Mouse (Mus musculus) frontal cortex, postnatal 36 days (tissue): ENCODE measurements around the gene Fpr2.
"Not testable (repeated sequence)": the region's sequence is repeated elsewhere in the genome, so short reads cannot be mapped to it uniquely, and the experiment has no call there.

Experiments used
- DNase-seq, 2 experiments: peaks; one replicate each; pipeline ENCODE4 v3.0.0; 2022; ENCODE audit warnings: low spot score in 2 of 2

The Fpr2 gene

DNA sequence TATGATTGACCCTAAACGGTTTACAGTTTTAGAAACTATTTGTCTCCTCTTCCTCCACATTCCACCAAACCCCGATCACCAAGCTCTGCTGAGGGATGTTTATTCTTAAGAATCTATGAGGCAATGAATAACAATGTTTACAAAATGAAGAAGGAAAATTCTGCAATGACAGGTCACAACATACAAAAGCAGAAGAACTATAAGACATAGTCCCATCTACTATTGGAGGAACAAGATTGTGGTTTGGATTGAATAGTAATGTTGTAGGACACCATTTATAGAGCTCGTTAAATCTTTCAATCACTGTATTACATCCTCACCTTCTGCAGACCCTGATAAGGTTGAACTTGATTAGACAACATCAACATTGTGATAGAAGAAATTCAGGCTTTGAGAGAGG, 5.0 kb upstream of the Fpr2 start:
- no peak for DNase-seq

DNA sequence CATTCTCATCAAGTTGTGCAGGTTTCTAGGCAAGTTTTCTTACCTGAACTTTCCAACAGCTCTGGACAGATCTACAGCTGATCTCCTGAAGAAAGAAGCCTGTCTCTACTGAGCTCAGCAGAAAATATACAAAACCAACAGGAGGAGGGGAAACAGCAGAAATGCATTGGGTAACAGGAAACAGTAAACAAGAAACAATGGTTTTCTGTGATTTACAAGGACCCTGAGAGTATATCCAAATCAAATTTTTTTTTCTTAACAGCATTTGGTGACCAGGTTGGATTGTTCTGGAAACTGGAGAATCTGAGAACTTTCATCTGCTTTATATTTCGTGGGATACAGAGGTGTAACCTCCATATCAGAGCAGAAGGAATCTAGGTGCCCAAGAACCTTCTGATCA, 3.8 kb upstream of the Fpr2 start, which contains the start of gene Fpr1:
Fpr1 (minus strand) TSS at position 101 of the 400 bp plus-strand sequence.
- no peak for DNase-seq

- DNase-seq, result no peak
These were observed 2.3 kb downstream of the Fpr2 start for GRCm38 (mm10) chr17:17889732-17890425.

DNA sequence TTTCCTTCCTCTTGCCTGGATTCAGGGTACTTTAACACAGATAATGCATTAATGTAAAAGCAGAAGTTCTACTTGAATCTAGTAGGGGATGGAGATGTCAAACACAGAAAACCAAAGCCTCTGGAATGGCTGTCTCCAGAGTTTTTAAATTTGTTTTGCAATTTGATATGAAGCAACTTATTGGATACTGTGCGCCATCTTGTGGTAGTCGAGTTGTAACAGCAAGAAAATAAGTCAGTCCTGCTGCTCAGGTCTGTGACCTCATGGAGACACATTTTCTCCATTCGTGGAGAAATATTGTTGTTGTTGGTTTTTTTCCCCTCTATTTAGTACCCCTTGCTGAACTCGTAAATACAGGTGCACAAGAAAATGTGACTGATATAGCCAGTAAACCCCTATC, 8.4 kb downstream of the Fpr2 start:
- DNase-seq, result peak; percentile 3 to 35

DNA sequence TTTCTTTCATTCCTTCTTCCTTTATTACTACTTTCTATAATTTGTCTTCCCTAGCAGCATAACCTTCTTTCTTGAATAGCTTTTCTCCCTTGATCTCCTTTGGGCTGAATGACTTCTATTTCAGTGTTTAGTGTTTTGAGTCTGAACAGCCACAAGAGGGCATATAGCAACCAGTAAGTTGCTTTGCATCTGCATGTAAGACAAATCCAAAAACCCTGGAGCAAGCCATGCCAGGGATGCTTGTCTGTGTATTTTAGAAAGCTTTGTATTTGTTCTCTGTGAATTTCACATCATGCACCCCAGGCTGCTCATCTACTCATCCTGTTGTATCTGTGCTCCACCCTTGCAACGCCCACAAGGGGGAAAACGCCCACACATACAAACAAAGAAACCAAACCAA, 11.6 kb downstream of the Fpr2 start:
- DNase-seq, result peak in 1 of 2 experiments; percentile 12

DNA sequence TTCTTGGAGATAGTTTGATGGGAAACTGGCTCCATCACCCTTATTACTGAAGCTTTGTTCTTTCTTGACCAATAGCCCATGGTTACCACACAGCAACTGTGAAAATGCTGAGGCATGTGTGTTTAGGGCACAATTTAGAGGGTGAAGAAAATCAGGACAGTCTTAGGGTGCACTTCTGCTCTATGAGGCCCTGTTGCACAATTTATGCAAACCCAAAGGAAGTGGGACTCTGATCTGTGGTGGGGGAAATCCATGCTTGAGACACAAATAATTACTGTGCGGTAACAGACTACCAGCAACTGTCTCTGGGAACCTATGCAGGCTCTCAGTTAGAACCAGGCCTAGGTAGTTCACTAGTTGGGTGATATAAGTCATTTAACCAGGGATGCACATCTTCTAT, 13.1 kb downstream of the Fpr2 start:
- no peak for DNase-seq

DNA sequence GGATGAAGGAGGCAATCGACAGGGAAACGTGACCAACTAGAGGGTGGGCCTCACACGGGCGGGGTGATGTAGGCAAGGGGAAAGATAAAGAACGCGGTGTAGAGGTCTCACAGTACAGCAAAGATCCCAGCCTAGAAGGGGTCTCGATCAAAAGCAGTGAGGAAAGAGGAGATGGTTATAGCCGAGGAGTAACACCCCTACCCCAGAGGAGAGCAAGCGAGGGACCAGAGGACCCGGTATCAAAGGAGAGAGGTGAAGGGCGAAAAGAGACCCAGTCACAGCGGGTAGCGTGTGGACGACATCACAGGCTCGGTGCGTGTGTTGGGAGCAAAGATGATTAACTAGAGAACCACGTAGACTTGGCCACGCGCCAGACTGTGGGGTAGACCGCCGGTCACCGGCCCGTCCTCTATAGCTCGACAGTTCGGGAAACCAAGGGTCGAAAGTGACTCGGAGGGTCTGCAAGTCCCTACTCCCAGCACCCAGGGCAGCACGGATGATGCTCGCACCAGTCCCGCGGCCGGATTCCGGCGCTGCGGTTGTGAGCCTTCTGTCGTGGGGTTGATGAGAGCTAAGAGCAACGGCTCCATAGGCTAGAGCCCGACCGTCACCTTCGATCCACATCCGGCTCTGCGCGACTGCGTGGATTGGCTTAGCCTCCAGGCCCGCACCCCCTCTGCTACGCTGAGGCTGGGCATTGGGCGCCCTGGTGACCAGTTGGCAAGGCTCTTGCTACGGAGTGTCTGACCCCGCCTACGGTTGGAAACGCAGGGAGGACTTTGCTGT, 22.2 kb downstream of the Fpr2 start:
- peak; percentile 75 to 87 for DNase-seq

DNA sequence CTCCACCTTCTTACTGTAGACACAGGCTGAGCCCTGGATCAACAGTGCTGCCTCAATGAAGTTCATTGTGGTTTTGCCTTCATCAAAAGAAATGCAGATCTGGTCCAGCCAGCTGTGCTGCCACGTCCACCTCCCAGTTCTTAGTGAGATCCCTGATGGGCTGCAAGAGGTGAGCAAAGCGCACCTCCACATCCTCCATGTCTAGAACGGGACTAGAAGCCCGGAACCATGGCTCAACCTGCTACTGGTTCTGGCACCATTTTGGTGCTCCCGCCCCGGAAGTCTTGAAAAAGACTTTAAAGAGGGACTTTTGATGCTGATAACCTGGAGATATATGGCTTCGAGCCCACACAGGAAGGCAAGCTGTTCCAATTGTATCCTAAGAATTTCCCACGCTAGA, 25.0 kb downstream of the Fpr2 start:
- not testable (repeated sequence) for DNase-seq

DNA sequence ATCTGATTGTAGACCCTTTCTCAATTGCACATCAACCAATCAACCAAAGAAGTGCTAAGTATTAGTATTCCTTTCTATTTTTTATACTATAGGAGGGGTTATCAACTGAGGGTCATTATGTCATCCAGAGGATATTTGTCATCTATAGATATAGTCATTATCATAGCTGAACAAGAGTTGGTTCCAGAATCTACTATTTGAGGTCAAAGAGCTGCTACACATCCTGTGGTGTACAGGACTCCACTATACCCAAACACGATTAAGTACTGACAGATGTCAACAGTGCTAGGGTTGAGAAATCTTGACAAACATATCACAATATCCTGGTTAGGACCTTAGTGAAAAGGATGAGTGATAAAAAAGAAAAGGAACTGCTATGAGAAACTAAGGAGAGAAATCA, 29.8 kb downstream of the Fpr2 start:
- DNase-seq, result no peak

DNA sequence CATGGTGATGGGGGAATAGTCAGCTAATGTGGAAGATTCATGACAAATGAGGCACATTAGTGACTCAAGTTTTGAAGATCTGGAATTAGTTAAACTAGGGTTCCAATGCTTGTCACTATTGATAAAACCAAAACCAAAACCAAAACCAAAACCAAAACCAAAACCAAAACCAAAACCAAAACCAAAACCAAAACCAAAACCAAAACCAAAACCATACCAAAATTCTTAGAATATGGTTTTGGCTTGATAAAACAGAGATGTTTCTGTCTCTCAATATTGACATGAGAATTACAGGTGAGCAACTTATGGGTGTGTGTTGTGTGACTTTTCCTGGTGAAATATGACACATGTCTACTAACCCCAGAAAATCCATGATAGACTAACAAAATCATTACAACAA, 30.2 kb downstream of the Fpr2 start:
- DNase-seq, result no peak
